Mouse (Mus musculus) lung, postnatal 0 days (tissue): ENCODE data around the gene Fam155a.
"Not testable (repeated sequence)": the region's sequence is repeated elsewhere in the genome, so short reads cannot be mapped to it uniquely, and the experiment has no call there.

Experiments
- CTCF ChIP-seq: IDR thresholded peaks from 2 replicates; pipeline ENCODE4 v1.5.1; 2016; ENCODE audit warnings: antibody characterized with exemption, mild to moderate bottlenecking
- EP300 ChIP-seq: IDR thresholded peaks from 2 replicates; pipeline ENCODE4 v1.6.1; 2016; ENCODE audit warnings: antibody characterized with exemption, mild to moderate bottlenecking, control low read depth

DNA sequence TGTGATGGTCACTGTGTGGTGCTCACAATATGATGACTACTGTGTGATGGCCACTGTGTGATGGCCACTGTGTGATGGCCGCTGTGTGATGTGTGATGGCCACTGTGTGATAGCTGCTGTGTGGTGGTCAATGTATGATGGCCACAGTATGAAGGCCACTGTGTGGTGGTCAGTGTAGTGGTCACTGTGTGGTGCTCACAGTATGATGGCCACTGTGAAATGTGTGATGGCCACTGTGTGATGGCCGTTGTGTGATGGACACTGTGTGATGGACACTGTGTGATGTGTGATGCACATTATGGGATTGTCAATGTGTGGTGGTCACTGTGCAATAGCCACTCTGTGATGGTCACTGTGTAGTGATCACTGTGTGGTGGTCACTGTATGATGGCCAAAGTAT is 380.7 kb downstream of the Fam155a start:
- TF ChIP-seq CTCF, EP300: not testable (repeated sequence)
